Mouse (Mus musculus) c-Kit-negative CD71-positive TER-119-positive erythroid progenitor cells, embryonic 14.5 days (primary cell): ENCODE results near the gene Stambp.
"Not testable (repeated sequence)": the region's sequence is repeated elsewhere in the genome, so short reads cannot be mapped to it uniquely, and the experiment has no call there.

Experiments used
- DNase-seq: peaks from one replicate; pipeline ENCODE4 v3.0.0-alpha.2; 2013; ENCODE audit warnings: low read depth, low spot score

Gene Stambp

DNA sequence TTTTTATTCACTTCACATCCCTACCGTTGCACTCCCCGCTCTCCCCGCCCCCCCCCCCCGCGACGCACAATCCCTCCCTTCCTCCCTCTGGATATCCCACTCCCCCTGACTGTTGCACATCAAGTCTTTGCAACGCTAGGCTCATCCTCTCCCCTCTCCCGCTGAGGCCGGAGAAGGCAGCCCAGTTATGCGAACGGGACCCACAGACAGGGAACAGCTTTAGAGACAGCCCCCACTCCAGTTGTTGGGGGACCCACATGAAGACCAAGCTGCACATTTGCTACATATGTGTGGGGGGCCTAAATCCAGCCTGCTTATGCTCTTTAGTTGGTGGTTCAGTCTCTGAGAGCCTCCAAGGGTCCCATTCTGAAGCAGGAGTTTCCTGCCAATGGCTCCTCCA lies at the start of gene Stambp:
Gene Stambp (minus strand): TSS at position 59 of the 400 bp plus-strand sequence.
- DNase-seq: no peak

DNA sequence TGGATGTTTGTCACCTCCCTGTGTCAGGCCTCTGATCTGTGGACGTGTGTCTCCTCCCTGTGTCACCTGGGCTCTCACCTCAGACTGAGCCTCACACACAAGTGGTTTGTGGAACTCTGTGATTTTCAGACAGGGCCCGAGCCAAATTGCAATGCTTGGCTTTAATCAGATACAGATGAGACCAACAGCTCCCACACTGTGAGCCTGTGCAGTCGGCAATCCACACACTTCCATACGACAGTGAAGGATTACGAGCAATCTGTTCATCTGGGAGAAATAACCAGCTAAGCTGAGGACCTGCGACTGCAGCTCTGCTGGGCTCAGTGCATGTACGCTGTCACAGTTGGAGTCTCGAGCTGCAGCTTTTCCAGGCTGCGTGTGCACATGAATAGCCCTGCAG lies 47.4 kb upstream of the Stambp start:
- no peak for DNase-seq

- no peak for DNase-seq
Observed at GRCm38 (mm10) chr6:83617581-83618335, 45.2 kb upstream of the Stambp start.

- no peak for DNase-seq
Observed at GRCm38 (mm10) chr6:83616512-83616911, 44.0 kb upstream of the Stambp start.

DNA sequence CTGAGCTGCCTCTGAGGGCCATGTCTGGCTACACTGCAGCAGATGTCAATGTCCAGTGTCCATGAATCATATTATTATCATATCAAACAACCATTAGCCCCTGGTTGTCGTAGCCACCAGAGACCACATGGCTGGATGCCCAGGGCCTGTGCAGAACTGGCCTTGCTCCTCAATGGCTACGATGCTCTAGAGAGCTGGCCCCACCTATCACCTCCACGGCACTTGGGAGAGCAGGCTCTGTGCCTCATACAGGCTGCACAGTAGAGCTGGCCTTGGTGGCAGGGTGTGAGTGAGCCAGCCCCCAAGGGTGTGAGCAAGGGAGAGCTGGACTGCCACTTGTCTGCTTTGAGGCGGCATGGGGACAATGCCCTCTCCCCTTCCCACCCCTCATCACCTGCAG lies 41.9 kb upstream of the Stambp start:
- DNase-seq: no peak

GRCm38 (mm10) chr6:83612976-83613375 lies 40.4 kb upstream of the Stambp start:
- DNase-seq: no peak

- DNase-seq: no peak
Observed at GRCm38 (mm10) chr6:83599636-83600174, 27.2 kb upstream of the Stambp start.

DNA sequence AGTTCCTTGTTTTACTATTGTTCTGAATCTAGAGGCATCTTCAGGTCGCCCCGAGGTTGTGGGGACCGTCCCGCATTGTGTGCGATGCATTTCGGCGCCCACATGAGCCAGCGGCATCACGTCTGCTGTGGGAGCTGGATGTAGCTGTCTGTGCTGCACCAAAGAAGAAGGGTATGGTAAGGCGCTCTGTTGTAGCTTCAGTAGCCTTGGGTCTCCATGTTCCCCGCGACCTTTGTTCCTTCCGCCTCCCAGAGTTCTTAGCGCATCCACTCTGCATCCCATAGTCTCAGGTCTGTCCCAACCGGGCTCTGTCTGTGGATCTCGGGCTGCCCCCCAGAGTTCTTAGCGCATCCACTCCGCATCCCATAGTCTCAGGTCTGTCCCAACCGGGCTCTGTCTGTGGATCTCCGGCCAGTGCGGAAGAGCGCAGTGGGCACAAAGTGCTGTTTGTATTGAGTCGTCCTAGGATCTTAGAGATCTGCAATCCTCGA lies 26.6 kb upstream of the Stambp start:
- DNase-seq: no peak

GRCm38 (mm10) chr6:83598646-83599045 lies 26.1 kb upstream of the Stambp start:
- DNase-seq: no peak

- no peak for DNase-seq
Observed at GRCm38 (mm10) chr6:83597988-83598387, 25.5 kb upstream of the Stambp start.

DNA sequence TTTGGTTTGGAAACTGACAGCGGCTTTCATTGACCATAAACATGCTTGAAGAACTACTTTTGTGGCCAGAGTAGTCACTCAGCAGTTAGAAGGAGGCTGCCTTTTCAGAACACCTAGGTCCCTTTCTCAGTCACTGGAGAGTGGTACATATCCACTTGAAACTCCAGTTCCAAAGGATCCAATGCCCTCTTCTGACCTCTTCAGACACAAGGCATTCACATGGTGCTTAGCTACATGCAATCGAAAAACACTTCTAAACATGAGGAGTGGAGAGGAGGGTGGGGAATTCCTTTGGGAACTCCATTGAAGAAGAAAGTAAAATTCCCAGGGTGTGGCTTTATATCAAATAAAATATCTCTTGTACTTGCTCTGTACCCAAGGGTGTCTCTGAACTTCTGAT lies 22.5 kb upstream of the Stambp start:
- DNase-seq: no peak

GRCm38 (mm10) chr6:83593896-83594295 lies 21.4 kb upstream of the Stambp start:
- DNase-seq: no peak

DNA sequence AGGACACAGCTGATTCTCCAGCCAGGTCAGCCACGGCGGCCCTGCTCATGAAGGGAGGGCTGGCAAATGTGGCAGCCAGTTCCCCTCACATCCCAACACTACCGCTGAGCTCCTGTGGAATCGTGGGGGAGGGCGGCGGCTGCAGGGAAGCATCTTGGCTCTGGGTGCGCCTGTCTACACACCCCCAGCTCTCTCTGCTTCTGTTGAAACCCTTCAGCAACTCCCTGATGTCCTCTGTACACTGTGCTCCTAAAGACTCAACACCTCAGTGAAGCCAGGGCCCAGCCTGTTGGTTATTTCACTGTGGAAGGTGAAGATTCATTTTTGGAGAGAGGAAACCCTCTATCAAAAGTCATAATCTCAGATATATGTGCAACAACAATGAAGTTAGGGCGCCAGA lies 19.5 kb upstream of the Stambp start:
- DNase-seq: no peak

DNA sequence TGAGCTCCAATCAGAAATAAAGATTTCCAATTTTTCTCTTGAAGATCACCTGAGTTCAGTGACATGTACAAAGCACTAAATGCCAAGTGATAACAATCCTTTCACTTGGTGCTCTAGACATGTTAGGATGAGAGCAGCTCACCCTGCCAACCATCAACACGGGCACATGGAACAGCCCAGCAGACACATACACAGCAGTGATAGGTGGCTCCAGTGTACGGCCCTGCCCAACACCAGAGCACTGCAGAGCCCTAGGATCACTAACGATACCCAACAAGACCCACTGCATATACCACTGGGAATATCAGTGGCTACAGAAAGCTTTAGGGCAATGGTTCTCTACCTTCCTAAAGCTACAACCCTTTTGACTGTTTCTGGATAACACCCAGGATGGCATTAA lies 17.8 kb upstream of the Stambp start:
- DNase-seq: no peak

- not testable (repeated sequence) for DNase-seq
Observed at GRCm38 (mm10) chr6:83587191-83587590, 14.7 kb upstream of the Stambp start.

DNA sequence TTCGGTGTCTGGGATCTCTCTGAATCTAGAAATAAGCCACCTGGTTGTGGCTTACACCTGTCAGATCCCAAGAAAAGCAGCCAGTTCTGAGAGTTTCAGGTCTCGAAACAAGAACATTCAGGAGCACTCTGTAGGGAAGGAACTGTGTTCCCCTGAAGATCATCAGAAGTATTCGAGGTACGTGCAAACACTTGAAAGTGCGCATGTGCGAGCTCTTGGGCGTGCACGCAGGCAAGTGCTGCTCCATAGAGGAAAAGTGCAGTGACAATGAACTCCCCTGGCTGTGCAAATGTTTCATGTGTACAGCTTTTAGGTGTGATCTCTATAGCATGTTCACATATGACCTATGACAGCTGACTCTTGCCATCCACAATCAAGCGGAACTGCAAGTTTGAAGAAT lies 12.8 kb upstream of the Stambp start:
- DNase-seq: not testable (repeated sequence)

- DNase-seq: no peak
Observed at GRCm38 (mm10) chr6:83583591-83583990, 11.1 kb upstream of the Stambp start.

DNA sequence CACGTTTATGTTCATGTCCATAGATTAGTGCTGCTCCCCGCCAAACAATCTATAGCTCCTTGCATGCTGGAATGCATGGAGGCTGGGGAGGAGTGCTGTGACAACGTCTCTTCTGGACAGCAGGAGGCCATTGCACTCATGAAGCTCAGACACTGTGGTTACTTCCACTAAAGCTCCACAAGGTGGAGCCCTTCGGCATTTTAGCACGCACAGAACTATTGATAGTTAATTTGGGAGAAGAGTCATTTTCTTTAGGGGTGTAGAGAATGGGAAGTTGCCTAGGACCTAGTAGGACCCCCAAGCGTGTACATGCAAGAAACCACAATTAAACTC lies 10.4 kb upstream of the Stambp start:
- DNase-seq: peak; percentile 28

GRCm38 (mm10) chr6:83582135-83582937 lies 9.8 kb upstream of the Stambp start:
- DNase-seq: no peak

DNA sequence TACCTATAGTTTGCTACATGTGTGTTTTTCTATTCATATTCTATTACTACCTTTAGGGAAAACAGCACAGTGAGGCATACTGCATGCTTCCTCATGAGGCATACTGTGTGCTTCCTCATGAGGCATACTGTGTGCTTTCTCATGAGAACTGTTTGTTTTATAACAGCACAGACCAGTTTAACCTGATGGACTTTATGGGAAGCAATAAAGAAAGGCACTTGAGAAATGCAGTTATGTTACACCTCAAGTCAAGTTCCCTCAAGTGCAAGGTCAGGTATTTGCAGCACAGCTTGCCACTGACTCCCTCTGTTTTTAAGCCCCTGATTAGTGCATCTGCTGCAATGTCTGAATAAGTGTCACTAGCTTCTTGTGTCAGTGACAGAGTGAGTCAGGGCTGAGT lies 5.0 kb upstream of the Stambp start:
- DNase-seq: no peak

DNA sequence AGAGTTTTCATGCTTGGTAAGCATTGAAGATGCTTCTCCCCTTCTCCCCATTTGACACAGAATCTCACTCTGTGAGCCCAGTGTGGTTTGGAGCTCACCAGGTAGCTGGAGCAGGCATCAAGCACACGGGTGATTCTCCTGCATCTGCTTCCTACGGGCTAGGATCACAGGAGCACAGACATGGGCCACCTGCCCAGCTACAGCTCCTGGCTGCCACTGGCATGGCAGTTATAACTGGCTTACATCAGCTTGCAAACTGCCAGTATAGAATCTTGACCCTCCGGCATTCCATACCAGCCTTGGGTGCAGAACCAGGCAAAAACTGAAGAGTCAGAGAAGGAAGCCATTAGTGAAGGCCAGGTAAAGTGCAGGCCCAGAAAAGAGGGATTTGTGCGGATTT lies 3.1 kb upstream of the Stambp start:
- DNase-seq: no peak

DNA sequence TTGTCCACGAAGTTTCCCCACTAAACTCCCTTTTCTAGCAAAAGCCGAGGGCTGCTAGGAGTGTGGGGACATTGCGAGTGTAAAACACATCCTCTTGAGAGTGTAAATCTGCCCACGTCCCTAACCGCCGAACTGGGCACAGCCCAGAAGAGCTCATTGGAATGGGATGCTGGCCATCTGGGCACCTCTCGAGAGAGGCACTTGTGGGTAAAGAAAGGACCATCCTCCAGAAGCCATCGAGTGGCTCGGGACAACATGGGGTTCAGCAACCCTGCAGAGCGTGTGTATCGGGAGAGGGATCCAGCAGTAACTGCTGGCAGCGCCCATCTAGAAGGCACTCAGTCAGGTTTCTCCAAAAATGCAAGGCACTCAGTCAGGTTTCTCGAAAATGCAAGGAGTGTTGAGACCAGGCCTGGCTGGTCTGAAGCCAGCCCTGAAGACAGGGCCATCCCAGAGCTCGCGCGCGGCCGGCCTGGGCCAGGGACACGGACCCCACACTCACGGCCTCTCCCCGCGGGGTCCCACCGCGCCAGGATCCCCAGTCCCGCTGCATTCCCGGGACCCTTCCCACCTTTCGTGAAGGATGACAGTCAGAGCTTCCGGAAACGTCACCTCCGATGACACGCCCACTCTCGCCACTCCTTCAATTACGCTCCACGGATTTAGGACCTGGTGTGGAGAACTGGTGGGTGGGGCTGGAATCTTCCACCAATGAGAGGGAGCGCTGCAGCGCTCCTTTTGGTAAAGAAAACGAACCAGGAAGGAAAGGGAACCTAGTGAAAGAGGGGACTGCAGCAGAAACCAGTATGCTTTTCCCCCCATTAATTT lies 475 bp downstream of the Stambp start:
- peak; percentile 84 for DNase-seq
